Mouse (Mus musculus) 416B (cell line): ENCODE measurements around the gene Mrpl22.
"Not testable (repeated sequence)": the region's sequence is repeated elsewhere in the genome, so short reads cannot be mapped to it uniquely, and the experiment has no call there.

ENCODE experiments used
- DNase-seq: peaks from one replicate; pipeline ENCODE4 v3.0.0; 2011; ENCODE audit warnings: low read depth

Mrpl22 gene

GRCm38 (mm10) chr11:58171459-58172091 lies at the start of gene Mrpl22:
TSS of gene Mrpl22 (plus strand) at chr11:58171661.
- peak; percentile 95 for DNase-seq

- no peak for DNase-seq
Measured at GRCm38 (mm10) chr11:58123711-58124110, 47.8 kb upstream of the Mrpl22 start.

GRCm38 (mm10) chr11:58125021-58125420 lies 46.4 kb upstream of the Mrpl22 start:
- DNase-seq, result no peak

- peak; percentile 66 for DNase-seq
Measured at GRCm38 (mm10) chr11:58126397-58127160, 44.9 kb upstream of the Mrpl22 start.

GRCm38 (mm10) chr11:58127544-58127943 lies 43.9 kb upstream of the Mrpl22 start:
- DNase-seq, result no peak

GRCm38 (mm10) chr11:58129302-58129843 lies 42.1 kb upstream of the Mrpl22 start:
- DNase-seq, result no peak

GRCm38 (mm10) chr11:58132026-58132425 lies 39.4 kb upstream of the Mrpl22 start:
- DNase-seq, result no peak

GRCm38 (mm10) chr11:58134869-58135268 lies 36.6 kb upstream of the Mrpl22 start:
- DNase-seq, result no peak

GRCm38 (mm10) chr11:58135296-58135695 lies 36.2 kb upstream of the Mrpl22 start:
- DNase-seq, result no peak

- DNase-seq, result no peak
Measured at GRCm38 (mm10) chr11:58136677-58137076, 34.8 kb upstream of the Mrpl22 start.

GRCm38 (mm10) chr11:58138821-58139220 lies 32.6 kb upstream of the Mrpl22 start:
- no peak for DNase-seq

GRCm38 (mm10) chr11:58139466-58139865 lies 32.0 kb upstream of the Mrpl22 start:
- DNase-seq, result no peak

GRCm38 (mm10) chr11:58143704-58144426 lies 27.6 kb upstream of the Mrpl22 start:
- no peak for DNase-seq

- DNase-seq, result no peak
Measured at GRCm38 (mm10) chr11:58146241-58146640, 25.2 kb upstream of the Mrpl22 start.

- DNase-seq, result no peak
Measured at GRCm38 (mm10) chr11:58155458-58155857, 16.0 kb upstream of the Mrpl22 start.

GRCm38 (mm10) chr11:58156871-58157270 lies 14.6 kb upstream of the Mrpl22 start:
- no peak for DNase-seq

- peak; percentile 47 for DNase-seq
Measured at GRCm38 (mm10) chr11:58165072-58165471, 6.4 kb upstream of the Mrpl22 start.

- DNase-seq, result no peak
Measured at GRCm38 (mm10) chr11:58167822-58168166, 3.7 kb upstream of the Mrpl22 start.

- peak; percentile 86 for DNase-seq
Measured at GRCm38 (mm10) chr11:58168167-58168915, 3.1 kb upstream of the Mrpl22 start, which contains the start of gene Gemin5. TSS of gene Gemin5 (minus strand) at chr11:58168539.

- DNase-seq, result no peak
Measured at GRCm38 (mm10) chr11:58169666-58170065, 1.8 kb upstream of the Mrpl22 start.

GRCm38 (mm10) chr11:58179563-58179962 lies 8.1 kb downstream of the Mrpl22 start:
- peak; percentile 95 for DNase-seq

- not testable (repeated sequence) for DNase-seq
Measured at GRCm38 (mm10) chr11:58179986-58180385, 8.5 kb downstream of the Mrpl22 start.
